Mouse (Mus musculus) lung, postnatal 10 days (tissue): ENCODE data around the gene Serpina16.

Experiments used
- DNase-seq: peaks from one replicate; pipeline ENCODE4 v3.0.0; 2021

Serpina16 gene

GRCm38 (mm10) chr12:103656848-103657626 lies 18.9 kb downstream of the Serpina16 start, which contains the start of gene Serpina6:
Serpina6 (minus strand) TSS chr12:103657212.
- DNase-seq, result no peak

GRCm38 (mm10) chr12:103655123-103656044 lies 20.6 kb downstream of the Serpina16 start:
- peak; percentile 36 for DNase-seq

- no peak for DNase-seq
Measured at GRCm38 (mm10) chr12:103653836-103654235, 22.1 kb downstream of the Serpina16 start.

GRCm38 (mm10) chr12:103646314-103646713 lies 29.6 kb downstream of the Serpina16 start:
- no peak for DNase-seq

GRCm38 (mm10) chr12:103644601-103645000 lies 31.3 kb downstream of the Serpina16 start:
- no peak for DNase-seq

- no peak for DNase-seq
Measured at GRCm38 (mm10) chr12:103643818-103644217, 32.1 kb downstream of the Serpina16 start.

GRCm38 (mm10) chr12:103643336-103643735 lies 32.6 kb downstream of the Serpina16 start:
- DNase-seq, result peak; percentile 84

- no peak for DNase-seq
Measured at GRCm38 (mm10) chr12:103635846-103636245, 40.1 kb downstream of the Serpina16 start.

GRCm38 (mm10) chr12:103634430-103634829 lies 41.5 kb downstream of the Serpina16 start:
- no peak for DNase-seq

- DNase-seq, result no peak
Measured at GRCm38 (mm10) chr12:103631203-103631612, 44.7 kb downstream of the Serpina16 start, which contains the start of gene Serpina10. Serpina10 (minus strand) TSS chr12:103631444.
